In genomic region chr6:85380201-85380900, GRCm38 (mm10) we compare ENCODE assay signal across 8 mouse cellular contexts. TPM values are rescaled to one million over a fixed set of nuclear protein-coding genes. Genes with fewer than 3 reads are reported as not detected.
DNase-seq lines count a peak whose midpoint lies in the region; ATAC-seq and TF ChIP-seq lines count a peak whose summit lies in the region.

No protein-coding gene starts in this region.

- H3K27me3 ChIP-seq in embryonic facial prominence, embryonic 14.5 days (replicated peaks; ENCODE audit: control insufficient read depth, insufficient read depth, low read length) = no peaks in the 10 kb centered on the region
- H3K27me3 ChIP-seq in heart, adult 2 months (ENCODE audit: control insufficient read depth, insufficient read depth, low read length) = no peaks in the 10 kb centered on the region
- H3K27me3 ChIP-seq in kidney, adult 2 months (replicated peaks; ENCODE audit: control insufficient read depth, insufficient read depth, low read length) = no peaks in the 10 kb centered on the region
- H3K27me3 ChIP-seq in limb, embryonic 14.5 days (ENCODE audit: control insufficient read depth, insufficient read depth, low read length) = no peaks in the 10 kb centered on the region
- H3K27me3 ChIP-seq in midbrain, embryonic 16.5 days (ENCODE audit: control insufficient read depth, insufficient read depth, low read depth, low read length) = no peaks in the 10 kb centered on the region

- H3K4me2 ChIP-seq in embryonic facial prominence, embryonic 14.5 days (ENCODE audit: low read depth, low read length) = peak overlapping the region; percentile 44
- 0 out of 2 replicates have a peak overlapping the region, but pooled peaks have one; percentile 16 for H3K4me2 ChIP-seq in limb, embryonic 14.5 days (replicated peaks; ENCODE audit: low read depth, low read length, severe bottlenecking)
- no peak overlapping the region; the same call in 1 of the 2 replicates for H3K4me2 ChIP-seq in midbrain, embryonic 16.5 days (ENCODE audit: low read length)

- ATAC-seq in embryonic facial prominence, embryonic 14.5 days (ENCODE audit: low read depth) = peak; percentile 83
- ATAC-seq in limb, embryonic 14.5 days (ENCODE audit: low FRiP score, low read depth) = peak; percentile 86; the same call in 1 of the 2 replicates
- ATAC-seq in midbrain, embryonic 16.5 days = peak; percentile 62

- intact Hi-C loops in heart, adult 2 months (cut with DNase I) = loop anchor here (1.0 kb wide), 1 partner anchor 34 kb away; no protein-coding TSS in a partner anchor

- 27% methylated on average over 10 of the region's 10 CpGs for WGBS in embryonic facial prominence, embryonic 14.5 days
- WGBS in heart, adult 2 months = 20% methylated on average over 10 of the region's 10 CpGs
- WGBS in kidney, adult 2 months = 21% methylated on average over 10 of the region's 10 CpGs
- WGBS in limb, embryonic 14.5 days = 29% methylated on average over 10 of the region's 10 CpGs
- WGBS in midbrain, embryonic 16.5 days = 29% methylated on average over 10 of the region's 10 CpGs

- no peak overlapping the region; the same call in 1 of the 2 replicates for H3K9ac ChIP-seq in embryonic facial prominence, embryonic 14.5 days (ENCODE audit: low read depth, low read length)
- no peak overlapping the region for H3K9ac ChIP-seq in heart, adult 2 months (ENCODE audit: low read depth, low read length)
- H3K9ac ChIP-seq in limb, embryonic 14.5 days (ENCODE audit: low read depth, low read length, severe bottlenecking) = no peak overlapping the region
- H3K9ac ChIP-seq in midbrain, embryonic 16.5 days (ENCODE audit: low read depth, low read length) = no peak overlapping the region

- no peaks in the 10 kb centered on the region for H3K4me1 ChIP-seq in embryonic facial prominence, embryonic 14.5 days (ENCODE audit: control insufficient read depth, insufficient read depth, low read length)
- peaks cover 2% of the 10 kb centered on the region; the same call in 1 of the 2 replicates for H3K4me1 ChIP-seq in heart, adult 2 months (ENCODE audit: control insufficient read depth, insufficient read depth, low read length)
- H3K4me1 ChIP-seq in kidney, adult 2 months (ENCODE audit: control insufficient read depth, insufficient read depth, low read length) = peaks cover 13% of the 10 kb centered on the region
- peaks cover 7% of the 10 kb centered on the region for H3K4me1 ChIP-seq in limb, embryonic 14.5 days (ENCODE audit: control insufficient read depth, insufficient read depth, low read length)
- no peaks in the 10 kb centered on the region for H3K4me1 ChIP-seq in midbrain, embryonic 16.5 days (ENCODE audit: control insufficient read depth, insufficient read depth, low read length)

- H3K36me3 ChIP-seq in embryonic facial prominence, embryonic 14.5 days (ENCODE audit: control insufficient read depth, insufficient read depth, low read length) = no peaks in the 10 kb centered on the region
- H3K36me3 ChIP-seq in heart, adult 2 months (ENCODE audit: control insufficient read depth, insufficient read depth, low read length) = no peaks in the 10 kb centered on the region
- no peaks in the 10 kb centered on the region for H3K36me3 ChIP-seq in kidney, adult 2 months (ENCODE audit: control insufficient read depth, insufficient read depth, low read length)
- no peaks in the 10 kb centered on the region for H3K36me3 ChIP-seq in limb, embryonic 14.5 days (ENCODE audit: control insufficient read depth, insufficient read depth, low read length)
- H3K36me3 ChIP-seq in midbrain, embryonic 16.5 days (ENCODE audit: control insufficient read depth, insufficient read depth, low read length) = no peaks in the 10 kb centered on the region

- no peak for TF ChIP-seq POLR2A in heart, adult 2 months (IDR thresholded peaks at IDR 0.05; ENCODE audit: insufficient read depth, low read depth, low read length)
- no peak for TF ChIP-seq POLR2A in kidney, adult 2 months (IDR thresholded peaks at IDR 0.05; ENCODE audit: low read depth, low read length)
- no peak for TF ChIP-seq POLR2A in limb, embryonic 14.5 days (IDR thresholded peaks at IDR 0.05; ENCODE audit: borderline replicate concordance, extremely low read depth, insufficient read depth, insufficient read length)

- peak; percentile 97 for DNase-seq in 3T3-L1 (ENCODE audit: low read depth, low spot score)
- peak; percentile 76 to 90 for DNase-seq in adrenal gland, postnatal 36 days
- DNase-seq in embryonic facial prominence, embryonic 14.5 days (ENCODE audit: low spot score) = peak; percentile 90
- peak; percentile 80 to 86 for DNase-seq in heart, adult 2 months
- DNase-seq in kidney, adult 2 months = peak; percentile 94
- peak; percentile 88 for DNase-seq in limb, embryonic 14.5 days (ENCODE audit: low spot score)
- peak; percentile 26 to 40 for DNase-seq in spleen, postnatal 14 days (ENCODE audit: low spot score in 2 of 2)

- H3K79me2 ChIP-seq in heart, adult 2 months (replicated peaks; ENCODE audit: control insufficient read depth, insufficient read depth, low read length) = no peaks in the 10 kb centered on the region

- no peaks in the 10 kb centered on the region for H3K9me3 ChIP-seq in embryonic facial prominence, embryonic 14.5 days (ENCODE audit: control insufficient read depth, low read length)
- no peaks in the 10 kb centered on the region for H3K9me3 ChIP-seq in limb, embryonic 14.5 days (ENCODE audit: control insufficient read depth, low read length)
- H3K9me3 ChIP-seq in midbrain, embryonic 16.5 days (replicated peaks; ENCODE audit: control insufficient read depth, low read length, poor library complexity, severe bottlenecking) = no peaks in the 10 kb centered on the region

- TF ChIP-seq CTCF in heart, adult 2 months (IDR thresholded peaks at IDR 0.05) = peak; percentile 90
- TF ChIP-seq CTCF in kidney, adult 2 months (conservative IDR thresholded peaks at IDR 0.05; ENCODE audit: insufficient read depth, insufficient read length, low read depth, low read length) = peak; percentile 89

- no peak overlapping the region for H3K27ac ChIP-seq in embryonic facial prominence, embryonic 14.5 days (replicated peaks; ENCODE audit: low read depth, low read length)
- no peak overlapping the region; the same call in 1 of the 2 replicates for H3K27ac ChIP-seq in heart, adult 2 months
- H3K27ac ChIP-seq in kidney, adult 2 months (ENCODE audit: insufficient read depth, low read depth, low read length) = no peak overlapping the region
- H3K27ac ChIP-seq in limb, embryonic 14.5 days (replicated peaks; ENCODE audit: low read depth, low read length) = no peak overlapping the region
- H3K27ac ChIP-seq in midbrain, embryonic 16.5 days (ENCODE audit: low read length) = no peak overlapping the region

- H3K4me3 ChIP-seq in embryonic facial prominence, embryonic 14.5 days (ENCODE audit: low read depth, low read length) = no peak overlapping the region
- no peak overlapping the region for H3K4me3 ChIP-seq in heart, adult 2 months
- no peak overlapping the region for H3K4me3 ChIP-seq in kidney, adult 2 months (ENCODE audit: insufficient read depth, low read depth, low read length)
- H3K4me3 ChIP-seq in limb, embryonic 14.5 days (replicated peaks; ENCODE audit: low read length) = no peak overlapping the region
- H3K4me3 ChIP-seq in midbrain, embryonic 16.5 days (ENCODE audit: low read depth, low read length) = no peak overlapping the region

- TF ChIP-seq EP300 in heart, adult 2 months (IDR thresholded peaks at IDR 0.05; ENCODE audit: insufficient read depth, low read depth, low read length) = peak; percentile 88

RNA-seq across cellular contexts. Expression of gene Rab11fip5, which starts 5.9 kb away (rescaled TPM):
- total RNA-seq in adrenal gland, postnatal 36 days (2021) = 10 to 100 TPM; 32.6 to 35.8 TPM
- 15.1 and 15.7 TPM in 2 replicates for polyA plus RNA-seq in embryonic facial prominence, embryonic 14.5 days (2014; fragmentation: Nextera tagmentation; extraction: Ambion mirVana)
- 10 to 100 TPM; 59.3 to 73.9 TPM for total RNA-seq in heart, adult 2 months (2021)
- polyA plus RNA-seq in heart, adult 2 months (2012; rRNA removed) = 41.6 and 55.0 TPM in 2 replicates
- 56.8 and 63.6 TPM in 2 replicates for polyA plus RNA-seq in kidney, adult 2 months (2012; rRNA removed)
- 16.9 and 20.4 TPM in 2 replicates for polyA plus RNA-seq in limb, embryonic 14.5 days (2012; rRNA removed)
- polyA plus RNA-seq in limb, embryonic 14.5 days (2014; fragmentation: Nextera tagmentation; extraction: Ambion mirVana) = 15.9 and 16.8 TPM in 2 replicates
- 20.2 and 21.1 TPM in 2 replicates for polyA plus RNA-seq in midbrain, embryonic 16.5 days (2015; fragmentation: Nextera tagmentation; extraction: Ambion mirVana)

RNA-seq across cellular contexts. Expression of gene Noto, which starts 43.3 kb away (rescaled TPM):
- not detected for total RNA-seq in adrenal gland, postnatal 36 days (2021)
- not detected in 2 replicates for polyA plus RNA-seq in embryonic facial prominence, embryonic 14.5 days (2014; fragmentation: Nextera tagmentation; extraction: Ambion mirVana)
- not detected for total RNA-seq in heart, adult 2 months (2021)
- not detected in 2 replicates for polyA plus RNA-seq in heart, adult 2 months (2012; rRNA removed)
- not detected in 2 replicates for polyA plus RNA-seq in kidney, adult 2 months (2012; rRNA removed)
- not detected in 2 replicates for polyA plus RNA-seq in limb, embryonic 14.5 days (2012; rRNA removed)
- polyA plus RNA-seq in limb, embryonic 14.5 days (2014; fragmentation: Nextera tagmentation; extraction: Ambion mirVana) = not detected in 2 replicates
- polyA plus RNA-seq in midbrain, embryonic 16.5 days (2015; fragmentation: Nextera tagmentation; extraction: Ambion mirVana) = not detected in 2 replicates

RNA-seq across cellular contexts. Expression of gene Sfxn5, which starts 47.1 kb away (rescaled TPM):
- 10 to 100 TPM; 19.9 to 20.5 TPM for total RNA-seq in adrenal gland, postnatal 36 days (2021)
- 6.7 and 8.9 TPM in 2 replicates for polyA plus RNA-seq in embryonic facial prominence, embryonic 14.5 days (2014; fragmentation: Nextera tagmentation; extraction: Ambion mirVana)
- 1 to 10 TPM; 4.2 to 5.3 TPM for total RNA-seq in heart, adult 2 months (2021)
- 4.9 and 5.9 TPM in 2 replicates for polyA plus RNA-seq in heart, adult 2 months (2012; rRNA removed)
- 23.6 and 25.8 TPM in 2 replicates for polyA plus RNA-seq in kidney, adult 2 months (2012; rRNA removed)
- polyA plus RNA-seq in limb, embryonic 14.5 days (2012; rRNA removed) = 5.8 and 7.4 TPM in 2 replicates
- polyA plus RNA-seq in limb, embryonic 14.5 days (2014; fragmentation: Nextera tagmentation; extraction: Ambion mirVana) = 6.6 and 9.3 TPM in 2 replicates
- polyA plus RNA-seq in midbrain, embryonic 16.5 days (2015; fragmentation: Nextera tagmentation; extraction: Ambion mirVana) = 27.6 and 41.3 TPM in 2 replicates

RNA-seq across cellular contexts. Expression of gene Smyd5, which starts 51.4 kb away (rescaled TPM):
- total RNA-seq in adrenal gland, postnatal 36 days (2021) = 10 to 100 TPM; 31.2 to 35.9 TPM
- 38.1 and 43.4 TPM in 2 replicates for polyA plus RNA-seq in embryonic facial prominence, embryonic 14.5 days (2014; fragmentation: Nextera tagmentation; extraction: Ambion mirVana)
- 10 to 100 TPM in 1 of 2 experiments, 1 to 10 TPM in 1; 8.1 to 13.6 TPM for total RNA-seq in heart, adult 2 months (2021)
- 13.1 and 13.9 TPM in 2 replicates for polyA plus RNA-seq in heart, adult 2 months (2012; rRNA removed)
- 16.4 and 18.8 TPM in 2 replicates for polyA plus RNA-seq in kidney, adult 2 months (2012; rRNA removed)
- polyA plus RNA-seq in limb, embryonic 14.5 days (2012; rRNA removed) = 69.5 and 76.0 TPM in 2 replicates
- 40.2 and 45.4 TPM in 2 replicates for polyA plus RNA-seq in limb, embryonic 14.5 days (2014; fragmentation: Nextera tagmentation; extraction: Ambion mirVana)
- 73.3 and 78.2 TPM in 2 replicates for polyA plus RNA-seq in midbrain, embryonic 16.5 days (2015; fragmentation: Nextera tagmentation; extraction: Ambion mirVana)

Comparison
In these comparisons a context has a peak if more than half of its experiments do, and no peak if none do; other contexts are left out.
1. DNase-seq: peak in every context shown above with its lines; median percentile 97 in 3T3-L1; 94 in kidney, adult 2 months; 90 in embryonic facial prominence, embryonic 14.5 days; 88 in limb, embryonic 14.5 days; 83 in adrenal gland, postnatal 36 days; 83 in heart, adult 2 months; 33 in spleen, postnatal 14 days.